Mouse (Mus musculus): ENCODE results near the gene Pelo.
A peak's percentile ranks its signal among the peaks of the same experiment; 100 is the strongest.

Pelo gene

DNA sequence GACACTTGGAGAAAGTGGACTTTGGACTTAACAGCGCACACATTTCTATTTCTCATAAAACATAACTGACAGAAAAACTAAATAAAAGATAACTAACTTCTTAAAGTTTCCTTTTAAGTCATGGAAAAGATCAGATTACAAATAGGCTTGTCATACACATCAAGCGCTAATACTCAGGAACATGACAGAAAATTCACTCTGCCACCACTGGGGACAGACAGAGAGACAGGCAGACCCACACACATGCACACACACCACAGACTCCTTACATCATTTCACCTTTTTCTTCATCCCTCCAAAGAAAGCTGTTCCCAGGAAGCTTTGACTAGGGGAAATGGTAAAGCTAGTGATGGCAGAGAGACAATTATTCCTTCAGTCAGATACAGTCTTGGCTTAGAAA is 5.4 kb upstream of the Pelo start:
- no peak for DNase-seq

DNA sequence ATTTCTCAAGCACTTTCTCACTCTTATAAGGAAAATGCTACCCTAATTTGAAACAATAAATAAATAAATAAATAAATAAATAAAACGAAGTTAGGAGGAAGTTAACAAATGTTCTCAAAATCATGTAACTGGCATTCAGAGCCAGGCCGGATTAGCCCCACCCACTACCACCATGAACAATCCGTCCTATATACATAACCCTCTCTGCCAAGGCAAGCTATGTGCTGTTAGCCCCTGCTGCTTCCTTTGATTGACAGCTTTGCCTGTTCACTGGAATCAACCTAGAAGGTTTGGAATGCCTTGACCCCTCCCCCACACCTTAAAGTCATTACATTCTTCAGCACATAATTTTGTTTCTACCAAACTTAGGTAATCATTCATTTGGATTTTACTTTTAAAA is 1.5 kb upstream of the Pelo start:
- no peak for DNase-seq

DNA sequence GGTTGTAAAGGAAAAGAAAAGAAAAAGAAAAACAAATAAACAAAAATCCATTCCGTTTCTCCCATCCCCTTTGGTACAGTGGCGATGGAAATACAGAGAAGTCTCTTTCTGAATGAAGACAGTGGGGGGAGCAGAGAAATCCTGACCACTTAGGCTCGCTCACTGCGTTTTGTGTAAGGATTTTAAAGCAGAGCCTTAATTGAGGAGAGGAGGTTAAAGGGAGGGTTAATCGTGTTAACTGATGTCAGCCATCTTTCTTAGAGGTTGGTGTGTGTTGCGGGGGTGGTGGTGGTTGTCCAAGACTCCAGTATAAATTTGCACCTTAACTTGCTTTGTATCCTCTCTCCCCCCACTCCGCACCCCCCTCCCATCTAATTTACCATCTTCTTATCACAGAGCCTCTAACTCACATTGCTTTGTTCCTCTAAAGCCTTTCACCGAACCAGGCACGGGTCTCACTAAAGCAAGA is 1.0 kb upstream of the Pelo start:
- DNase-seq, result no peak

DNA sequence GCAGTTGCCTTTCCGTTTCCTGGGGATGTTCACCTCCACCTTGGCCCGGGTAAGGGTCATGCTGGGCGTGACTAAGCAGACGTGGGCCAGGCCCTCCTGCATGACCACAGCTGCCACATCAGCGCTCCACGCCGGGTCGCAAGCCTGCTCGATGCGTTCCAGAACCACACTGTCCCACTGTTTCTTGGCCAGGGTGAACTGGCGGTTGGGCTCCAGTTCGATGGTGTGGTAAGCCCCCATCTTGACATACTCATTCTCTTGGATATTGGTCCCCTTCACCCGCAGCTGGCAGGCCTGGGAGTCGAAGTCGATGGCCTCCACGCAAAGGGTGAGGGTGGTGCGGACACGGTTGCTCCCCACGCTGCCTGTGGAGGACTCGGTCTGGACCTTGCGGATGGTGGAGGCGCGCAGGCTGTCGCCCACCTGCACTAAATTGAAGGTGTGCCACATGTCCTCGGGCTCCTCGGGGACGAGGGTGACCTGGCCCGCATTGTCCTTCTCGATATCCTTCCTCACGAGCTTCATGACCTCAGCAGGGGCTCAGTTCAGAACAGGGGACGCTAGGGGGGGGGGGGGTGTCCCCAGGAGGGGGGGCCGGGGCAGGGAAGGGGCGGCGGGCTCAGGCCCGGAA is 476 bp downstream of the Pelo start:
- peak; percentile 47 for DNase-seq

DNA sequence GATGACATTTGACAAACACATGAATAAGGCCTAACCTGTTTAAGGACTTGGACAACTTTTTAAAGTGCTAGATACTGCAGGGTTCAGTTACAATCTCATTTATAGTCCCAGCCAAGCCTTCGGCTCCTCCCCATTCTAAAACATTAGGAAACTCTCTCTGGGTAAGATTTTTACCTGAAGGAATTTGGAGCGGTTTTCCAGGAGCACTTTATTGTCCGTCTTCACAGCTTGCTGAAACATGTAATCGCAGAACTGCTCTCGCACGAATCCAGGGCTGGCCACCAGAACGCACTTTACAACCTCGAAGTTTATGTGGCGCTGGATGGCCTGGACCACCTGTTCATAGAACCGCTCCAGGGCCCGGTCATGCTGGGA is 979 bp downstream of the Pelo start:
- DNase-seq, result no peak

DNA sequence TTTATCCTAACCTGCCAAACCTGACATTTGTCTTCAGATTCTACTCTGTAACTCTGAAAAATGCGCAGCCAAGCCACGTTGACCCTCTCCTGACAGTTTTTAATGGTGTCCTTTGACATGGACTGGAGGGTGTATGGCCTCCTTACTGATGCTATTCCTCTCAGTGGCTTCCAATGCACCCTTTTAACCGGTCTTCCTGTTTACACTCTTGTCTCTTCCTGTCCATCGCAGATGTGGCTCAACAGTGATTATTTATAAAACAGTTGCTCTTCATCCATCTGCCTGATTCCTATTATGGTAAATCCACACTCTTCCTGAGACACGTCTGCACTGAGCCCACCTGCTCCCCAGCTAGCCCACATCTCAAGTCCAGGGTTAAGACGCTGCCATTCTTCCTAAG is 4.0 kb downstream of the Pelo start:
- DNase-seq, result no peak

DNA sequence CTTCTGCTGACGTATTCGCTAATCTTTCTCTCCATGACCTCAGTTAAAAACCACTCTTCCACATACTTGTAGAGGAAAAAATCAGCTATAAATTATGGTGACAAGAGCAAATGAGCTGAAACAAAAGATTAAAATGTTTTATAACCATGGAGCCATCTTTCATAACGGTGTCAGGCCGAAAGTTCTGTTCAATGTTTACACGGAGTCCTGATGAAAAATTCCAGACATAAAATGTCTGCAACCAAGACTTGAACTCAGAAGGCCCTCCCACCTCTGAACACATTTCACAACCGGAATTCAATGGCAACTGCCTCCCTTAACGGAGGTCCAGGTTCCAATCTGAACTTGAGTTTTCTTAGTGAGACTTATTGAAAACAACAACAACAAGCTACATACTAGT is 7.6 kb downstream of the Pelo start:
- DNase-seq, result no peak

DNA sequence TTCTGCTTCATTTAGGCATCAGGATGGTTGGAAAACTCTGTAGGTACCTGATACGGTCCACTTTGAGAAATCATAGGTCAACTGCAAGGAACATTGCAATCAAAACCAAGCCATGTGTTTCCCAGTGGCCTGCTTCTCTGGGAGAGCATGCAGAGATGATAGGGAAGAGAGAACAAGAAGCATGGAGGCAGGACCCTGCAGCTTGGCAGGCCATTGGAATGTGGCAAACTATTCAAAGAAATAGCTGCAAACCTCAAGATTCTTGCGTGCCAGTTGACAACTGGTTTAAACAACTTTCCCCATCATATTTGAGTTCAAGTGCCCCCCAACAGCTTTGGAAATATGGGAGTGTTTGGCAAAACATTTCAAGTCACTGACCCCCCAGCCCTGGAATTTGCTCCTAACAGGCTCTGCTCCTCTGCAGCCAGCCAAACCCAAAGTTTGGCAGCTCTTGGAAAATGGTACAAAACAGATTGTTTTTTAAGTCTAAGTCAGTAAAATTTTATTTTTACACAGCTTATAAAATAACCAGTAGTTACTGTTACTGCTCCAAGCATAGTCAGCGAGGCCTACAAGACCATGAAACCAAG is 9.9 kb downstream of the Pelo start:
- DNase-seq, result no peak

DNA sequence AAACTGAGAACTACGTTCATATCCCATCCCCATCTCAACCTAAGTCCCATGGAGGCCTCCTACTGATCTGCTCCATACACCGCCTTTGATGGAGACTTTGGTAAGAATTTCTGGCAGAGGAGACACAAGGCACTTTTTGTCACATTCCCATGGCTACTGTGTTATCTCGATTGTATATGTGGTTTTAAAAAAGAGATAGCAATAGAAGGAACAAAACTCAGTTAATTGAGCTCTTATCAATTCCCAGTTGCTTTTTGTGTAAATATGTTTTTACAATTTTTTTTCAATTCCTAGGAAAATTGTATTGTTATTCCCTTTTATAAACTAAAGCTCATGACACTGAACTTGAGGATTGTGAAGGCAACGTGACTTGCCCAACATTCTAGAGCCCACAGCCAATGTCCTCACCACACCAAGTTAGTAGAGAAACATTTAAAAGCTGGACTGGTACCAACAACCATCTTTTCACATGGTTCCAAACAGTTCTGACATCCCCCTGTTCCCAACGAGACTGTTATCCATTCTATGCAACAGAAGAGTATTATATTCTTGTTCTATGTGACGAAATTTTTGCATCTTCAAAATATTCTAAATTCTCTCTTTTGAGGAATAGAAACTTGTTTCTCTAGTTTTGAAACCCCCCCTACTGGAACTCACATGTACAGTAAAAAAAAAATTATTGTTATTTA is 10.8 kb downstream of the Pelo start:
- DNase-seq, result no peak

DNA sequence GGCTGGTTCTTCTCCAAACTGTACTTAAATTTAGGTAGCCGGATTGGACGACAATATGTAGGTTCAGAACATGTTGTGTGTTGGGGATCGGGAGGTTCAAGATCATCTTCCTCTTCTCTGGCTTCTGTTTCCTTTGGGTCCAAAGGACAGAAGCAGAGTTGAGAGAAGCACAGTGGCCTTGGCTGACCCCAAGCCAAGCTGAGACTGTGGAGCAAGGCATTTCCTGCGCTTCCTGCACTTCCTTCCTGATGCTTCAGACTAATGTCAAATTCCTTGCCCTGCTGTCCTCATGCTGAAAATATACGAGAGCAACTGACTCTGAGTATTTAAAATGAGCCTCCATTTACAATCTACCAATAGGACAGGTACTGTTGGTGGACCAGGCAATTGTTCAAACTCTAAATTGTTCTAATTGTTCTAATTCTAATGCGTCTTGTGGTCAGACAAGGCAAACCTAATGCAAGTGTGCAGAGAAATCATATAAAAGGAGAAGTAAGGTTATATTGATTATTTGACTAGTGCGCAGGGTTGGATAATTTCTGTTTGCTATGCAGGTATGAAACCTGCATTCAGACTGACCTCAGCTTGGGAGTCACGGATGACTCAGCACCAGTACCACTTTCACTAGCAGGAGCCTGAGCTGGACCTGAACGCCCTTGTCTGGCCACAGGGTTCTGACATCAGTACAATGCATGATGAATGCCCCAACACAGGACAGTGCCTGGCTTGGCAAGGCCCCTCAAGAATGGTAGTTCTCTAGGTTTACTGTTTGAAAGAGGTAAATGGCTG is 12.4 kb downstream of the Pelo start:
- DNase-seq, result no peak

DNA sequence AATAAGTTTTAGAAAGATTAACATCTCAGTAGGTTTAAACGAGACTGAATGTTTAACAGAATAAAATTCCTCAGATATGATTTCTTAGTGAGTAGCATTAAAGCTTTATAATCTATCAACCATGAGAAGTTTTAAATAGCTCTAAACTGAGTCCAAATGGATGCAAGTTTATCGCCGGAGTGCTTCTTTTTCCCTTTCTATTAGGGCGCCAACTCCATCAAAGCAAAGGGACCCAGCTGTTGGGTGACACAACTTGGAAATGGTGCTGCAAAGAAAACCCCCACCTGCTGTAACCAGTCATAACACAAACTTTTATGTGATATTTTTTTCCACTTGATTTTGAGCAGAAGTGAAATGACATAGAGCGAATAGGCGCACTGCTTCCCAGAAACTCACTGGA is 17.6 kb downstream of the Pelo start:
- no peak for DNase-seq

DNA sequence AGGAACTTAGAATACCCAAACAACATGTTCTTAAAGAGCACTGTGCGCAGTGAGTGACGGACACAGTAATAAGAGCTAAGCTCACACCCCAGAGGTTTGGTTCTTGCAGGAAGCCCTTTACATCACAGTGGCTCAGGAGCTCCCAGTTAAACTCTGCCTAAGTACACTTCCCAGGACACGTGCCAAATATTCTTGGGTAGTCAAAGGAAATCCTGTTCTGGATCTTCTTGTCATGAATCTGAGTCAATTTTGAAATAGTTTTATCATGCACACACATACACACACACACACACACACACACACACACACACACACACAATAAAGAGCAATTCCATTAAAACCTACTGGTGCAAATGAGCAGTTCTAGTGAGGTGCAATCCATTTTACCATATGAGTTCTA is 18.6 kb downstream of the Pelo start:
- DNase-seq, result no peak

DNA sequence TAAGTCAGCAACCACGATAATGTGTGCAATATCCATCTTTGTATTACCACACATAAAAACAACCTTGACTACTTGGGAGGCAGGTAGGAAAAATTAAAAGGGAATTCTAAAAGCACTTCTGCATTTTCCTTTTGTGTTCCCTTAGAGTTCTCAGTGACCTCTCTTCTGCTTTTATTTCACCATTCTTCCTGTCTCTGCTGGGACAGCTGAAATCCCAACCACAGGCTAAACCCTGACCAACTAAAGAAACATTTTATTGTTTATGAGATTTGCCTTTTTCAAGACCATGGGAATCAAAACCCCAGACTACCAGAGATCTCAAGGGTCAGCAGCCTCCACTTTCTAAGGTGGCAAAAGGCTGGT is 22.0 kb downstream of the Pelo start:
- DNase-seq, result no peak

DNA sequence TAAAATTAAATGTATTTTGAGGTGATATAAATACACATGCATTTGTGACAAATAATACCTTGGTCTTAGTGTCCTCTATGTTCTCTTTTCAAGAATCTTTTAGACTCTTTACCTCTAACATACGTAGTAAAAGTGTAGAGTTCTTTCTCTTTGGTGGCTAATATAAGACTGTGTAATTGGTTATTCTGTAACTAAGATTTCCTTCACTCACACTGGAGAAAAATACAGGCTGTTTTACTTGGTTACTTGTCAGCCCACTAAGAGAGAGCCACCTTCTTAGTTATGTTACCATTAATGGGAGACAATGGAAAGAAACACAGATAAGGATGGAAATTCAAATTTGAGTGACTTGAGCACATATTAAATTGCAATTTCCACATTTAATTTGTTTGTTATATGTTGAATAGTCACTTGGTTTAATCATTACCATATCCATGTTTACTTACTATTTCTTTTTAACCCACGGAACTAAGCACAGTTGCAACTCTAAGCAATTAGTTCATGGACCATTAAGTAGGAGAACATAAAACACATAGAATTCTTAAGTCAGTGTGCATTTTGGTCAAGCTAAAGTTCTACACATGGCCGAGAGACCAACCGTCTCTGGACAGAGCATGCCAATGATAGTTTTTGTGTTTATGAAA is 22.5 kb downstream of the Pelo start:
- no peak for DNase-seq

DNA sequence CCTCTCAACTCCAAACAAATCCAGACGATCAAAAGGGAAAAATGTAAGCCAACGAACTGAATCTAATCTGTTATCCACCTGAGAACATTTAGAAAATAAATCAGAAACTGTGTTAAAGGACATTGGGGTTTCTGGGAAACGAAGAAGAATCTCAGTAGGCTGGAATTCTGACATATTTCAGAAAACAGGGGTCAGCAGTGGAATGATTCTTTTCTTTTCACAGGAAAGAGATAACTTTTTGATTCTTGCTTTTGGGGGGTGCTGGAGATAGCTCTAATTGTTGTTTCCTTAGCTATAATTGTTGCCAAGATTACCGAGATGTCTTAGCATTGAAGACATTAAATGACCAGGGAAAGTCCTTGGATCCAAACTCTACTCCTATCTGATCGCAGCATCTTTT is 32.4 kb downstream of the Pelo start:
- DNase-seq, result no peak

DNA sequence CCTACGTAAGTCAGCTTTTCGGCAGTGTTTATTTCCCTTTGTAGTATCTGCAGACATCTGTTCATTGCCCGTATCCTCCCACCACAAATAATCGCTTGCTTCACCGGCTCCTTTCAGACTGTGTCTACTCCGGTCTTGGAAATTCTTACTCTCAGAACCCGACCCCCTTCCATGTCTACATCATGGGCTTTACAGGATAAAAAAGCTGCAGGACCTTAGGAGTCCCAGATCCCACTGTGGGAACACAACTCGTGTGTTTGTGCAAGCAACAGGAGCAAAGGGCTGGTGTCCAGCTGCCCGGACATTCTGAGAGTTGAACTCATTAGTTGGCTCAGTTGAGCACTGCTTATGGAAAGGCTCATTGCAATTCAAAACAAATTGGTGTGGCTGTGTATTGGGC is 35.2 kb downstream of the Pelo start:
- DNase-seq, result no peak

DNA sequence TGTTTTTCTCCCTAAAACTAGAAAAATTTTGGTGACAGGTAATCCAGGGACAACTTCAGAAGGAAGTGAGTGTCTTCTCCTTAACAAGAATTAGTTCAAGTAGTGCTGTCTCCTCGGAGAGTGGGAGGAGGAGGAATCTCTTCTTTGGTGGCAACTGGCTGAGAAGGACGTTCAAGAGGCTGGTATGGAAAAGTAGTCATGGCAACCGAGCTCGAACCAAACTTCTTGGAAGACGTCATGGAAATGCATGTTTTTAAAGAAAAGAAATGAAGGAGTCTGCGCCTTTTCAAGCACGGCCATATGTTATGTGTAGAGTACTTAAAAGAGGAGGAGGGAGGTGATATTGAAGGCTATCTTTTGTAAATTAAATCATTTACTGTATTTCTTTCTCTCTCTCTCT is 37.4 kb downstream of the Pelo start:
- no peak for DNase-seq

DNA sequence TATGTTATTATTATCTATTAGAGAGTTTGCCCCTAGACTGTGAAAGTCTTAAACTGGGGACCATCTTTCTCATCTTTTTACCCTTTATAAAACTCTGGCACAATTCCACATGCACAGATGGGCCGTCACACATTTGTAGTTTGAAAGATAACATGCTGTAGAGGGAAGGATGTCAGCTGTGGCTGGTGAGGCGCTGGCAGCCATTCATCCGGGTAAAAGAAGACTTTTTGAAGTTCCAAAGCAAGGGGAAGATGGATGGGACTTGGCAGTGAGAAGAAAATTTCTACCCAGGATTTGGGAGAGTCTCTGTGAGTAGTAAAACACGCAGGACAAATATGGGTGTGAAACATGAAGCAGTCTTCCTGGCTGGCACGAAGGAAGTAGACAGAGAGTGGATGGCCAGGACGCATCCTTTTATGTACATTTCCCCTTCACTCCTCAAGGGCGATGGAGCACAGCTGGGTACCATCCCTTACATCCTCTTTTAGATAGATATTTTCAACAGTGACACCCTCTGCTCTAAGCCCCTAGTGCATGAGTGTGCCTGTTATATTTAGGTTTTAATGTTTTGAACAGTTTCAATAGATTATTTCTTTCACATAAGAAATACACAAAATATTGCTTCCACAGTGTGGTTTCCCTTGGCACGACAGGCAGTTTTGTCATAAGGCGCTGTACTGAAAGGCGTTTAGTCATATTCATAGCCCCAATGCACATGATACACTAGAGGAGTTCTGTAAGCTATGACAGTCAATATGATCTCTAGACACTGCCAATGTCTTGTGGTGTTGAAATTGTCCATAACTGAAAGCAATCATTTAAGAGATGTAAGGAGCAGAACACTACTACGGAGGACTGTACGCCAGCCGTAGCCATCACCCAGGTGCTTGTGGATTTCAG is 39.1 kb downstream of the Pelo start:
- no peak for DNase-seq

DNA sequence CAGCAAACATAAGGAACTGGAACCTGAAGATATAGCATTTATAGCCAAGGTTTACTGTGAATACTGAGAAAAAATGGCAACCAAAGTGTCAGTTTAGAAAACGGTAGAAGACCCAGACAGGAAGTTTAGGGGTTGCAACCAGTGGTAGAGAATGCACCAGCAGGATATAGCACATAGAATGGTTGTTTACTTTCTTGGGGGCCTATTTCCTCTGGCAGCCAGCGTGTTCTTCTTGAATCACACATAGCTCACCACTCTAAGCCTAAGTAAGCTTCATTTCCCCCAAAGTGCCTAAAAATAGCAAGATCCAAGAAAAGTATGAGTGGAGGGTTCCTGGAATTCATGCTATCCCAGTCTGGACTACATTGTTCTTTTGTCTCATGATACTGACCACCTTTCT is 47.3 kb downstream of the Pelo start:
- DNase-seq, result no peak
